Mouse (Mus musculus): Measurements from ENCODE around the gene Bin2.

Gene Bin2

GRCm38 (mm10) chr15:100681770-100682169, 12.4 kb upstream of the Bin2 start:
- DNase-seq (ENCODE audit: low spot score) = no peak

DNA sequence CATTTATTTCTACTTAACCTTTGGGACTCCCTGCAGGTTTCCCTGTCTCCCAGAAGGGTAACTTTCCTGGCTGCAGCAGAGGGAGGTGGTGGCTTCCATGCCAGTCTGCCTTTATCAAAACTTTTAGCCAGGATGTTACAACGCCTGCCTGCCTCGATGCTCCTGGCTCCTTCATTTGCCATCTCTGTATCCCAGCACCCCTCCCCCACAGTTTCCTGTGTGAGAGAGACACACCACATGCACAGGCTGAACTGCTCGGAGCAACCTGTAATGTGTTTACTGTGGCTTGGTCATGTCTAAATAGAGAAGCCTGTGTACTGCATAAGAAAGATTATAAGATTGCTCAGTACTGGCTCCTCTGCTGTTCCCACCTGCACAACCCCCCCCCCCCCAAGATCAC, 11.0 kb upstream of the Bin2 start:
- no peak for DNase-seq (ENCODE audit: low spot score)

DNA sequence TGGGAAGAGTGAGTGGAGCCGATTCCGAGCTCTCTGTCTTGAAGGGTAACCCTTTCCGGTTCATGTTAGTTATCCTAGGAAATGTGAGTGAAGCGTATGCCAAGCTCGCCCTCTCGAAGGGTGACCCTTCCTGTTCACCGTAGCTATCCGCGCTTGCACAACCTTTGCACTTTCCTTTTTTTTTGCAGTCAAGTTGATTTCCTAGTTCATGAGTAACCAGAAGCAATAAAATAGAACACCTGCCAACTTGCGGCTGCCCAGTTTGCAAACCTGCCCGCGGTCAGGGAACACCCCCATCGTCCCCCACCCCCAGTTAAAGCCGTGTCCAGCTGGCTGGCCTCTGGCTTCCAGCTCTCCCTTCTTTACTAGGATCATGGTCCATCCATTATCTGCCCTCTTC, 9.7 kb upstream of the Bin2 start:
- peak; percentile 37 for DNase-seq (ENCODE audit: low spot score)

DNA sequence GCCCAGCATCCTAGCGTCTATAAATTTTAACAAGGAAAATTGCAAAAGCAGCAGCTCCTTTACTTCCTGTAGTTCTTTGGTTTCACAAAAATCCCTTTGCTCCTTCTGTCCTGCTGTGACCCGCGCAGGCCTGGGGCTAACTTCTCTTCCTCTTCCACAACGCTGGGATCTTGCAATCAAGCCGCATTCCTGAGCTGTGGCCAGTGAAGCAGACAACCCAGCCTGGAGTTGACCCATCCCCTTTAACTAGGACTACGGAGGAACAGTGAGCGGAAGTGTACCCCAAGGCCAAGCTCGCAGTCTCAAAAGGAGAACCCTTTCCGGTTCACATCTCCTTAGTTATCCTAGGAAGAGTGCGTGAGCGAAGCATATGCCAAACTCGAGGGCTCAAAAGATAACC, 9.2 kb upstream of the Bin2 start:
- peak; percentile 39 for DNase-seq (ENCODE audit: low spot score)

DNA sequence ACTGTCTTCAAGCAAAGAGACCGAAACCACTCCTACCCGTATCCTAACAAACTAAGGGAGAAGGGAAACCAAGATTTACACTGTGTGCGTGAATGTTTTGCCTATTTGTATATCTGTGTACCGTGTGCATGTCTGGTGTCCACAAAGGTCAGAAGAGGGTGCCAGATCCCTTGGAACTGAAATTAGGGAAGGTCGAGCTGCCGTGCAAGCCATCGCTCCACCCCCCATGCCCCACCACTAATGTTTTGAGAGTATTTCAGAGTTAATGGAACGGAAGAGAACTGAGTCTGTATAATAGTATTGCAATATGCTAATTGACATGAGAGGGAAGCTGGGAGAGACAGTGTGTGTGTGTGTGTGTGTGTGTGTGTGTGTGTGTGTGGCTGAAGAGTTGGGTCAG, 8.3 kb upstream of the Bin2 start:
- no peak for DNase-seq (ENCODE audit: low spot score)

DNA sequence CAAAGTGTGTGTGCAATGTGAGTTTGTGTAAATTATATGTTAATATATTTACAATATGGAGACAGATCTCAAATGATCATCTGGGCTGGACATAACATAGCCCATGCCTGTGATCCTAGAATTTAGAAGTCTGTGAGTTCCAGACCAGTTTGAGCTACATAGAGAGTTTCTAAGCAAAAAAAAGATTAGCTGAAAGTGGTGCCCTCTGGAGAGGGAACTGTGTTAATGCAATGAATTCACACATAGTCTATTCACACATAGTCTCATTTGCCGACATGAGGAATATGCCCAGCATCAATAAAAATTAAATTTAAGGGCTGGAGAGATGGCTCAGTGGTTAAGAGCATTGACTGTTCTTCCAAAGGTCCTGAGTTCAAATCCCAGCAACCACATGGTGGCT, 7.2 kb upstream of the Bin2 start:
- DNase-seq (ENCODE audit: low spot score) = no peak

DNA sequence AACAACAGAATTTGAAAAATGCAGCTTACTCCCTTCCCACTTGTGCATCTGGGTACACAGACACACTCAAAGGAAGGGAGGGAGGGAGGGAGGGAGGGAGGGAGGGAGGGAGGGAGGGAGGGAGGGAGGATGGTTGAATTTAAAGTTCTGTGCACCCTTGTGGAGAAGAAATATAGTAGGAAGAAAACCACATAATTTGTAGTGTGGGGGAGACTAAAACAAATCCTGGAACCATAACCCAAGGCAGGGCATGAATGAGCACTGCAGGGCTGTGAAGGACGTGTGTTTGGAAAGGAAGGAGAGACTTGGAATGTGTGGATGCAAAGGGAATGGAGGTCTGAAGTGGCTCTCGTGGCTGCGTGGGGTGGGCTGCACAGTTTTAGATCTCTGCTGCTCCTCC, 6.1 kb upstream of the Bin2 start:
- no peak for DNase-seq (ENCODE audit: low spot score)

- no peak for DNase-seq (ENCODE audit: low spot score)
Measured at GRCm38 (mm10) chr15:100674566-100674965, 5.2 kb upstream of the Bin2 start.

DNA sequence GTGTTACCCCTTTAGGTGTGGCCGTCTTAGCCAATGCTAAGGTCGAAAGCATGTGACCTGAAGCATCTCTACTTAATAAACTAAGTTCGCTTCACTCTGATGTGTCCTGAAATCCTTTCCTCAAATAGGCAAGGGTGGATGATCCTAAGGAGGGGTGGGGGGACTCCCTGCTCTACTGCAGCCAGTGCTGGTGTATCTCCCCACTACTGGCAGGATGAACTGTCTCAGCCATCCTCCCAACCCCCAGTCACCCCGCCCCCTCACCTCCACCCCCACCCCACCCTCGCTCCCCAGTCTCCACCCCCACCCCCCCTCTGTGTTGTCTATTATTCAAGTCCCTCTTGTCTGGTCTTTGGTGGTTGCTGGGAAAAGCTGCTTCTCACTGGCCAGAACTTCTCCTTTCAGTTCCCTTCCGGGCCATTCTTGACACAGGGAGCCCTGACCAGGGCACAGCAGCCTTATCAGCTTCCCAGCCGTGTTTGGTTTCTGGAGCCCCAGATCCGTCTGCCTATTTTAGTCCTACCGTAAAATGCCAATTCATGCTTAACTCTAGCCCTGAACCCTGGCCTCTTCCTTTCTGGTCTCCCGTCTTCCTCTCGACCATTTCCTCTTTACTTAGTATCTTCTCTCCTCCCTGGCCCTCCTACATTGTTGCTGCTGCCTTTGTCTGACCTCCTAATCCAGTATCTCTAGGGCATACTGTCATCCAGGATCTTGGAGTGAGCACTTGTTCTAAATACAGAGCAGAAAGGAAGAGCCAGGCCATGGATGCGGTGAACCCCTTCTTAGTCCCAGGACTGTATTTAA, 4.4 kb upstream of the Bin2 start:
- DNase-seq (ENCODE audit: low spot score) = no peak

- DNase-seq (ENCODE audit: low spot score) = no peak
Measured at GRCm38 (mm10) chr15:100670833-100671232, 1.5 kb upstream of the Bin2 start.

DNA sequence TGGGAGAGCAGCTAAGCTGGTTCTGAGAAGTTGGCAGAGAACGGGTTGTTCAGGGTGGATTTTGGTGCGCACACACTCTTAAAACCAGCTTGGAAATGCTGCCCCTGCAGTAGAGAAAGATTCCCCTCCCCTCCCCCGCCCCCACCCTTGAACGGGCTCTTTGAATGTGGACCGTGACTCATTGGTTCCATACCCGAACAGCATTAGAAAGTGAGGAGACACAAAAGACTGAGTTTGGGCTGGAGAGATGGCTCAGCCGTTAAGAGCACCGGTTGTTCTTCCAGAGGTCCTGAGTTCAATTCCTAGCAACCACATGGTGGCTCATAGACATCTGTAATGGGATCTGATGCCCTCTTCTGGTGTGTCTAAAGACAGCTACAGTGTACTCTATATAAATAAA, 651 bp upstream of the Bin2 start:
- DNase-seq (ENCODE audit: low spot score) = no peak

DNA sequence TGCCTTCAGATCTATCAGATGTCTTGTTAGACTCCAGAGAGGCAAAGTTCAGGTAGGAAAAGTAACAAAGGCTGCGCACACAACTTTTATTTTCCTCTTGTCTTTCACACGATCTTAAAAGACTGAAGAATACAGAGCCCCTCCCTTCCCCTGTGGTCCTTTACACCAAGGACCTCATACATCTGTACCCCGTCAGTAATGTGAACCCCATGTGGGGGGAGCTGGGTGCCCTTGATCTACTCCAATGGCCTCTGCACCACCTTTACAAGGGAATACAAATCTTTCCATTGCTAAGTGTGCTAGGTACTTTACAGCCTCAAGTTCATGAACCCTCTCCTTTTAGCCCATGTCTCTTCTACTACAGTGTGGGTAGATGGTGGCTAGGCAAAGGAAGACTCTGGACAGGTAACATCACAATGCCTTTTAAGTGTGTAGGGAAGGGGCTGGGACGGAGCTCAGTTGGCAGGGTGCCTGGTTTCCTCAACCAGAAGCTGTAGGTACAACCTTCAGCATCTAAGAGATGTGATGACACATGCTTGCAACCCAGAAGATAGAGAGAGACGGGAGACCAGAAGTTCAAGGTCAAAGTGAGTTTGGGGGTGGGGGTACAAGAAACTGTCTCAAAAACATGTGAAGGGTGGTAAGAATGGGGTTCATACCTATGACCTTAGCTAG, 1.3 kb downstream of the Bin2 start:
- no peak for DNase-seq (ENCODE audit: low spot score)

DNA sequence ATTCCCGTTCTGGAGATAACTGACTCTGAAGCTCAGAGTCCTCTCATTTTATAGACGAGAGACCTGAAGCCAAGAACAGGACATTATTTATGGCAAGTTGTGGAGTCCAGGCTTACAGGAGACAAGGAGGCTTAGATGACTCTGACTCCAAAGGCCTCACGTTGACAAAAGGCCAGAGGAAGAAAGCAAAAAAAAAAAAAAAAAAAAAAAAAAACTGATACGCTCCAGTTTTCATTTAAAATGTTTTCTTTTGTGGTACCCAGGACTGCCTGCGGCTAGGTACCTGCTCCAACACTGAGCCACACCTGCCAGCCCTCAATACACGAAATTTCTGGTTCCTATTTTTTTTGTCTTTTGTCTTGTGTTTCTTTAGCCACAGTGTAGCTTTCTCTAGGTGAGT, 1.9 kb downstream of the Bin2 start:
- no peak for DNase-seq (ENCODE audit: low spot score)

DNA sequence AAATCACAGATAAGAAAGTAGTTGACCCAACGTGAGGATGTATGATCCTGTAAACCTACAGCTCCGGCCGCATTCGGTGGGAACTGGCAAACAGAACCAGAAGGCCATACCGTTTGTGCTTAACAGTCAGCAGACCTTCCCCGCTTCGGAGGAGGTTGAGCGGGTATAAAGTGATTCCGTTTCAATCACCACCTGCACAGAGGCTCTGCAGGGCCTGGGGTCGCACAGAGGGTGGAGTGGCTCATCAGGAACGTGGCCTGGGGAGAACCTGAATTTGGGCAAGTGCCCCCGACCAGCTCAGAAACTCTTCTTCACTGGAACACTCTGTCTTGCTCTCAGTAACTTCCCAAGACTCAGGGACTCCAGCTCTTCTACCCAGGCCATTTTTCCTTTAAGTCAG, 2.5 kb downstream of the Bin2 start:
- DNase-seq (ENCODE audit: low spot score) = no peak

DNA sequence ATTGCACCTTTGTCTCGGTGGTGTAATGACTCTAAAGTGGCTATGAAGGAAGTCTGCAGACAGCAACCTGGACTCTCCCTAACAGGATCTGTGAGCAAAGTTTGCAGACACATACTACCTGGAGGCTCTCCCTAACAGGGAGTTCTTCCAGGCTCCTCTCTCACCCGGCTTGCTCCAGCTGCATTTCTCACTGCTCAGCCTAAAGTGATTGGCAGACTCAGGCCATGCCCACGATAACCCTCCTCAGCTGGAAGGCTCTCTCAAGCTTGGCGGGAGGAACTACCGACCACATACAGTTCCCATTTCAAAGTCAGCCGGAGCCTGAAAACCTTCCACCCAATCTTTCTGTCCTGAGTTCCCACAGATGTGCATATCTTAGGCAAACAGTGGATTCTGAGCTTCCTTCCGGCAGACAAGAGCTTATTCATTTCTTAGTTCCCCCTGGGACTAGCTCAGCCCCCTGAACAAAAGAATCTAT, 3.1 kb downstream of the Bin2 start:
- peak; percentile 39 for DNase-seq (ENCODE audit: low spot score)

GRCm38 (mm10) chr15:100665411-100666218, 3.7 kb downstream of the Bin2 start:
- DNase-seq (ENCODE audit: low spot score) = no peak

- peak; percentile 78 for DNase-seq (ENCODE audit: low spot score)
Measured at GRCm38 (mm10) chr15:100664813-100665274, 4.5 kb downstream of the Bin2 start.

DNA sequence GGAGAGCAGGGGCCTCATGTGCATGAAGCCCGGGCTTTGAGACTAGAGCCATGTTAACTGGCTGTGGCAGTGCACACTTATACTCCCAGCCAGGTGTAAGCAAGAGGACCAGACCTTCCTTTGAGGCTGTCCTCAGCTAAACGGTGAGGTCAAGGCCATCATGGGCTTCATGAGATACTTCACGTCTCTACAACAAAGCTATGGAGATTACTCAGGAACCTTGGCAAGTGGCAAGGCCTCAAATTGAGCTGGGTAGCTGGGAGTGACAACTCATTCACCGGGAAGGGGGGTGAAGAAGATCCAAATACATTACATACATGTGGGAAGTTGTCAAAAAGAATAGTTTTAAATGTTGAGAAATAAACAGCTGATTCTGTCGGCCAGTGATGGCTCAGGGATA, 8.5 kb downstream of the Bin2 start:
- no peak for DNase-seq (ENCODE audit: low spot score)

DNA sequence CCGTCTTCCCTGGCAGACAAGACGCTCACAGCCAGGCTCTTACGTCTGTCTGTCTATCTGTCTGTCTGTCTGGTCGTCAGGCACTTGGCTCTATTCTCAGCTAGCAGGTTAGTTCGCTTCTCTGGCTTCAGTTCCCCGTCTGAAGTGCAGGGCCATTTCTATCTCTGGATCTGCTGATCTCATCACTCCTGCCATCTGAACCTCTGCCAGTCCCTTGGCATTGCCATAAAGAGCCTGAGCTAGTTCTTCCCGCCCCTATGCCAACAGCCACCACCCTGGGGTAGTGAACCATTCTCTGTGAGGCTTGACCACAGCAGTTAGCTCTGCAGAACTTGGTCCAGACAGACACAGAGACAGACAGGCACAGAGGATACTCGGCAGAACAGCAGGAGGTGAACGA, 9.0 kb downstream of the Bin2 start:
- no peak for DNase-seq (ENCODE audit: low spot score)

DNA sequence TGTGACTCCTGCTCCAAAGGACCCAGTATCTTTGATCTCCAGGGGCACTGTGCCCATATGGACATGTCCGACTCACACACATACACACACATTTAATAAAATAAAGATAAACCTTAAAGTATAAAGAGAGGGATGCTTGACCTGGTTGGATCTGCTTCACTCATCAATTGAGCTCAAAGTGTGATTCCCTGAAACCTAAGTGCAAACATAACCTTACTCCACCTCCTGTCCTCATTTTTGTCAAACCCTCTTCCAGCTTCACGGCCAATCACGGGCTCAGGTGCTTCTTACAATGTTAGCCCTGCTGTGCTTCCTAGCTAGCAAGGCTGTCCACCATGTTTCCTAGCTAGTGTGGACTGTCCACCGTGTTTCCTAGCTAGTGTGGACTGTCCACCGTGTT, 14.2 kb downstream of the Bin2 start:
- no peak for DNase-seq (ENCODE audit: low spot score)

GRCm38 (mm10) chr15:100654271-100654670, 15.1 kb downstream of the Bin2 start:
- no peak for DNase-seq (ENCODE audit: low spot score)

DNA sequence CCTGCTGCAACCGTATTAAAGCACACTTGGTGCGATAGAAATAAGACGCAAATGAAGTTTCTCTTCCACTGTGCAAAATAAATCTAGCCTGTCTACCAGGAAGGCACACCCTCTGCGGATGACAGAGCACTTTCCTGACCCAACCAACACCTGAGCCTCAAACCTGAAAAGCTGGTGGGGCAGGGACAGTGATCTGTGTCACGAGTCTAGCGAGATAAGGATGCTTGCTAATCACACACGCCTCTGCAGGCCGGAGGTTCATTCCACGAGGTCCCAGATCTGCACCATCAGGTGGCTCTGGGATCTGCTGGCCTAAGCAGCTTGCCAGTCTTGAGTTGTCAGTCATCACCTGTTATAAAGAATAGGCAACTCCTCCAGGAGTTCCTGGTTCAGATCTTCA, 17.7 kb downstream of the Bin2 start:
- DNase-seq (ENCODE audit: low spot score) = no peak

GRCm38 (mm10) chr15:100650111-100650510, 19.2 kb downstream of the Bin2 start:
- no peak for DNase-seq (ENCODE audit: low spot score)

All from lung, postnatal 25 days (tissue).